Mouse (Mus musculus) liver, adult 2 months (tissue): ENCODE results near the gene Smarca5.

ENCODE experiments used
- CTCF ChIP-seq: fragments of 200-500 bp; IDR thresholded peaks from 2 replicates; pipeline ENCODE4 v1.5.1; 2011; ENCODE audit warnings: low read depth, low read length, control low read depth
- POLR2A ChIP-seq: fragments of 200-500 bp; IDR thresholded peaks from 2 replicates; pipeline ENCODE4 v1.6.1; 2011; ENCODE audit warnings: low read length, control low read depth; ENCODE audit not compliant: insufficient read depth; ENCODE audit errors: extremely low read depth

GRCm38 (mm10) chr8:80738388-80739154 is 726 bp downstream of the Smarca5 start:
- no peak for TF ChIP-seq CTCF
- TF ChIP-seq POLR2A: no peak
